Mouse (Mus musculus): ENCODE data around the gene Chst3.
A peak's percentile ranks its signal among the peaks of the same experiment; 100 is the strongest.
"Not testable (repeated sequence)": the region's sequence is repeated elsewhere in the genome, so short reads cannot be mapped to it uniquely, and the experiment has no call there.

Chst3 gene

GRCm38 (mm10) chr10:60156016-60156415 is 63.0 kb downstream of the Chst3 start:
- DNase-seq: no peak

GRCm38 (mm10) chr10:60151107-60151663 is 67.9 kb downstream of the Chst3 start:
- no peak for DNase-seq

- DNase-seq: peak; percentile 87 to 90
Measured at GRCm38 (mm10) chr10:60148087-60148486, 71.0 kb downstream of the Chst3 start.

GRCm38 (mm10) chr10:60147510-60148047 is 71.5 kb downstream of the Chst3 start:
- not testable (repeated sequence) for DNase-seq

GRCm38 (mm10) chr10:60141656-60142160 is 77.4 kb downstream of the Chst3 start:
- DNase-seq: no peak

- no peak for DNase-seq
Measured at GRCm38 (mm10) chr10:60140751-60141150, 78.3 kb downstream of the Chst3 start.

GRCm38 (mm10) chr10:60138680-60139079 is 80.4 kb downstream of the Chst3 start:
- DNase-seq: no peak

GRCm38 (mm10) chr10:60136935-60137334 is 82.1 kb downstream of the Chst3 start:
- no peak for DNase-seq

- not testable (repeated sequence) for DNase-seq
Measured at GRCm38 (mm10) chr10:60136010-60136409, 83.0 kb downstream of the Chst3 start.

- no peak for DNase-seq
Measured at GRCm38 (mm10) chr10:60134201-60134600, 84.9 kb downstream of the Chst3 start.

GRCm38 (mm10) chr10:60133501-60133900 is 85.6 kb downstream of the Chst3 start:
- DNase-seq: no peak

Data from cerebellum, postnatal 25 days (tissue).